In the genomic region with DNA sequence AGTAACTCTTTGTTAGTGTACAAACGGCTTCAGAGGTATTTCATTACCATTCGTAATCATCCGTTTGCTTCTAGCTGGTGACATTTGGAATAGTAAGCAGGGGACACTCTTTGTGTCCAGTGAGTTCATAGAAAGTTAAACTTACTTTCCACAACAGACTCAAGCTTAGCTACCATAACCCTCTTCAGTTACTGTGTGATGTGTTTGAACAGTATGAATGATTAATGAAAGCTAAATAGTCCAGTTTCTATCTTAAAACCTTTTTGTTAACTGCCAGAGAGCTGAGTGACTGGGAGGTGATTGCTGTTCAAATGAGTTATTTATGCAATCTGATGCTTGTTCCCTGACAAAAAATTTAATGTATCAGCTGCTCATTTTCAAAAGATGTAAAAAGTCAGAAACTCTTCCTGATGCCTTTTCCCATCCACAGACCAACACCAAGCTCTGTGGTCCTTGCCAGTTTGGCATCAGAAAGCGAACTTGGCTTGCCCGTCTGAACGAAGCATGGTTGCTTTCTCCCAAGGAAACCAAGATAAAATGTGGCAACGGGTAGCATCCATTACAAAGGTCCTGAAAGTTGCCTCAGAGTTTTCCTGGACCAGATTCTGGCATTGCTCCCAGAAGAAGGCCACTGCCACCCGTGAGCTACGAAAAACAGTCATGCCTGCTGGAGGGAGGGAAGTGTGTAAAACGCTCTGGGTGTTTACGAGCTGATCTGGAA, we compare ENCODE assay signal across 10 mouse cellular contexts.
DNase-seq lines count a peak whose midpoint lies in the region; ATAC-seq and TF ChIP-seq lines count a peak whose summit lies in the region.
"Had no signal": no experiment of that assay in that cellular context is flagged by ENCODE, and none has a peak within 500 bp of the region (broad histone marks: within the 10 kb centered on the region; RNA-seq: fewer than 3 reads in every experiment).

No protein-coding gene starts in this region.

- WGBS in hindbrain, embryonic 13.5 days = 54% methylated on average over 11 of the region's 11 CpGs
- WGBS in hindbrain, embryonic 11.5 days = 77% methylated on average over 11 of the region's 11 CpGs
- 67% methylated on average over 11 of the region's 11 CpGs for WGBS in midbrain, embryonic 16.5 days
- WGBS in midbrain, embryonic 15.5 days = 63% methylated on average over 11 of the region's 11 CpGs
- 19% methylated on average over 11 of the region's 11 CpGs for WGBS in cerebellum, adult 2 months

- no peaks in the 10 kb centered on the region for H3K27me3 ChIP-seq in hindbrain, embryonic 13.5 days
- H3K27me3 ChIP-seq in hindbrain, embryonic 11.5 days (ENCODE audit: control insufficient read depth, insufficient read depth, low read length) = no peaks in the 10 kb centered on the region
- H3K27me3 ChIP-seq in midbrain, embryonic 16.5 days (ENCODE audit: control insufficient read depth, insufficient read depth, low read depth, low read length) = no peaks in the 10 kb centered on the region
- no peaks in the 10 kb centered on the region for H3K27me3 ChIP-seq in midbrain, embryonic 15.5 days (replicated peaks)
- H3K27me3 ChIP-seq in cerebellum, adult 2 months (ENCODE audit: control insufficient read depth, insufficient read depth, low read length) = no peaks in the 10 kb centered on the region

- ATAC-seq in hindbrain, embryonic 13.5 days (ENCODE audit: low FRiP score) = 0 out of 2 replicates have a peak, but pooled peaks have one; percentile 57
- no peak for ATAC-seq in hindbrain, embryonic 11.5 days (ENCODE audit: low FRiP score)
- peak; percentile 68 for ATAC-seq in midbrain, embryonic 16.5 days
- no peak; the same call in 1 of the 2 replicates for ATAC-seq in midbrain, embryonic 15.5 days (replicated peaks)

- DNase-seq in hindbrain, embryonic 11.5 days (ENCODE audit: low spot score) = no peak
- DNase-seq in cerebellum, adult 2 months = peak; percentile 17 to 44
- peak; percentile 20 to 31 for DNase-seq in layer of hippocampus, postnatal 36 days
- no peak for DNase-seq in thymus, postnatal 14 days
- DNase-seq: kidney, postnatal 4 days; thymus, adult 18-20 months had no signal

- H3K9me3 ChIP-seq in hindbrain, embryonic 13.5 days = no peaks in the 10 kb centered on the region
- H3K9me3 ChIP-seq in hindbrain, embryonic 11.5 days (ENCODE audit: control insufficient read depth, low read length) = no peaks in the 10 kb centered on the region
- no peaks in the 10 kb centered on the region; the same call in 1 of the 2 replicates for H3K9me3 ChIP-seq in midbrain, embryonic 16.5 days (replicated peaks; ENCODE audit: control insufficient read depth, low read length, poor library complexity, severe bottlenecking)
- no peaks in the 10 kb centered on the region for H3K9me3 ChIP-seq in midbrain, embryonic 15.5 days

- H3K9ac ChIP-seq in hindbrain, embryonic 13.5 days = no peak overlapping the region
- no peak overlapping the region for H3K9ac ChIP-seq in hindbrain, embryonic 11.5 days (ENCODE audit: low read depth, low read length)
- no peak overlapping the region for H3K9ac ChIP-seq in midbrain, embryonic 16.5 days (ENCODE audit: low read depth, low read length)
- H3K9ac ChIP-seq in midbrain, embryonic 15.5 days = no peak overlapping the region
- H3K9ac ChIP-seq: liver, embryonic 14.5 days had no signal

- no peak overlapping the region for H3K4me2 ChIP-seq in hindbrain, embryonic 13.5 days
- H3K4me2 ChIP-seq in hindbrain, embryonic 11.5 days (replicated peaks; ENCODE audit: low read depth, low read length) = no peak overlapping the region
- no peak overlapping the region for H3K4me2 ChIP-seq in midbrain, embryonic 16.5 days (ENCODE audit: low read length)
- no peak overlapping the region for H3K4me2 ChIP-seq in midbrain, embryonic 15.5 days

- TF ChIP-seq POLR2A in cerebellum, adult 2 months (IDR thresholded peaks at IDR 0.05; ENCODE audit: borderline replicate concordance, insufficient read depth, low read length) = no peak

- H3K4me3 ChIP-seq in hindbrain, embryonic 13.5 days = no peak overlapping the region
- no peak overlapping the region for H3K4me3 ChIP-seq in hindbrain, embryonic 11.5 days (ENCODE audit: low read depth, low read length)
- H3K4me3 ChIP-seq in midbrain, embryonic 16.5 days (ENCODE audit: low read depth, low read length) = no peak overlapping the region
- H3K4me3 ChIP-seq in midbrain, embryonic 15.5 days = no peak overlapping the region
- H3K4me3 ChIP-seq in cerebellum, adult 2 months (replicated peaks; ENCODE audit: insufficient read depth, low read depth, low read length) = no peak overlapping the region

- H3K4me1 ChIP-seq in hindbrain, embryonic 13.5 days (replicated peaks) = no peaks in the 10 kb centered on the region
- H3K4me1 ChIP-seq in hindbrain, embryonic 11.5 days (replicated peaks; ENCODE audit: control insufficient read depth, insufficient read depth, low read length) = no peaks in the 10 kb centered on the region
- no peaks in the 10 kb centered on the region for H3K4me1 ChIP-seq in midbrain, embryonic 16.5 days (ENCODE audit: control insufficient read depth, insufficient read depth, low read length)
- H3K4me1 ChIP-seq in midbrain, embryonic 15.5 days = no peaks in the 10 kb centered on the region
- no peaks in the 10 kb centered on the region; the same call in 1 of the 2 replicates for H3K4me1 ChIP-seq in cerebellum, adult 2 months (ENCODE audit: control insufficient read depth, insufficient read depth, low read length)

- no peak for TF ChIP-seq CTCF in cerebellum, adult 2 months (IDR thresholded peaks at IDR 0.05; ENCODE audit: borderline replicate concordance, insufficient read depth, low read depth, low read length)

- peak overlapping the region; percentile 24 for H3K27ac ChIP-seq in hindbrain, embryonic 13.5 days
- H3K27ac ChIP-seq in hindbrain, embryonic 11.5 days (ENCODE audit: low read depth, low read length) = no peak overlapping the region
- no peak overlapping the region; the same call in 1 of the 2 replicates for H3K27ac ChIP-seq in midbrain, embryonic 16.5 days (ENCODE audit: low read length)
- no peak overlapping the region for H3K27ac ChIP-seq in midbrain, embryonic 15.5 days
- H3K27ac ChIP-seq in cerebellum, adult 2 months (ENCODE audit: insufficient read depth, low read length) = no peak overlapping the region
- H3K27ac ChIP-seq: liver, embryonic 14.5 days had no signal

- no peaks in the 10 kb centered on the region for H3K36me3 ChIP-seq in hindbrain, embryonic 13.5 days
- H3K36me3 ChIP-seq in hindbrain, embryonic 11.5 days (ENCODE audit: control insufficient read depth, insufficient read depth, low read length) = no peaks in the 10 kb centered on the region
- H3K36me3 ChIP-seq in midbrain, embryonic 16.5 days (ENCODE audit: control insufficient read depth, insufficient read depth, low read length) = no peaks in the 10 kb centered on the region
- H3K36me3 ChIP-seq in midbrain, embryonic 15.5 days (replicated peaks) = no peaks in the 10 kb centered on the region

Comparison
In these comparisons a context has a peak if more than half of its experiments do, and no peak if none do; other contexts are left out.
1. ATAC-seq: peak in hindbrain, embryonic 13.5 days (single experiment) and midbrain, embryonic 16.5 days (single experiment); none in hindbrain, embryonic 11.5 days (single experiment) and midbrain, embryonic 15.5 days (single experiment).
2. DNase-seq: peak in cerebellum, adult 2 months (2 of 2) and layer of hippocampus, postnatal 36 days (2 of 2); none in hindbrain, embryonic 11.5 days (single experiment) and thymus, postnatal 14 days (single experiment).